Mouse (Mus musculus) cerebellum, adult 11-12 months (tissue): ENCODE measurements at regions not wholly inside any gene's neighbourhood (a gene's known extent, or its start where the extent isn't known, plus 50 kb on each side); places are given as distances from the start of the nearest gene placed in this dataset.

Experiments
- DNase-seq: peaks from one replicate; pipeline ENCODE4 v3.0.0; 2022

DNA sequence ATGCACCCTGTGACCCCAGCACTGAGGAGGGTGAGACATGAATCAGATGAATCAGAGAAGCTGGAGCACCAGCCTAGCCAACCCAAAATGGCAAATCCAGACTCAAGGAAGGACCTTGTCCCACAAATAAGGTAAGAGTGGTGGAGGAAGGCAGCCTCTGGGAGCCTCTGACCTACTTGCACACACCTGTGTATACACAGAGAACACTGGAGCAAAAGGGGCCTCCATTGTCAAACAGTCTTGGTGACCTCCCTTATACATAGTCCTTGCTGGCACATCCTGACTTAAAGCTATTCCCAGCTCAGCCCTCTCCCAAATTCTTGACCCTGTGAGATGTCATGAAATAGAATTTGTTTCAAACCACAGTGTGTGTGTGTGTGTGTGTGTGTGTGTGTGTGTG is 57.1 kb downstream of the Inhbb start:
- DNase-seq = no peak

DNA sequence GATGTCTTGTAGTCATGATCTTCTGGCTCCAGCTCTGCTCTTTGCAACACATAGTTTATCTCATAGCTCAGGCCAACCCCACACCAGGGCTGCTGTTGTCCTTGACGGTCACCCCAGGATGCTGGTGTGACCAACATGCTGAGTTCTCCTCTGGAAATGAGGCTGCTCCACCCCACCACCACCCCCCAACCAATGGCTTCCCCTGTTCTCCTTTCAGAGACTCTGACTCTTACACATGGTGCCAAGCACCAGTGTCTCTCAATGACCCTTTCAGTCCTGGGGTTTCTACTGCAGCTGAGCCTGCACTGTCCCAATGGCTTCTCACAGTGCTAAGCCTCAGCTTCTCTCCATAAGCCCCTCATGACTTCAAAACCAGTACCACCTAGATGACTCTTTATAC is 64.0 kb downstream of the Inhbb start:
- no peak for DNase-seq

- DNase-seq = no peak
These were observed 65.1 kb downstream of the Inhbb start for GRCm38 (mm10) chr1:119356916-119357315.

DNA sequence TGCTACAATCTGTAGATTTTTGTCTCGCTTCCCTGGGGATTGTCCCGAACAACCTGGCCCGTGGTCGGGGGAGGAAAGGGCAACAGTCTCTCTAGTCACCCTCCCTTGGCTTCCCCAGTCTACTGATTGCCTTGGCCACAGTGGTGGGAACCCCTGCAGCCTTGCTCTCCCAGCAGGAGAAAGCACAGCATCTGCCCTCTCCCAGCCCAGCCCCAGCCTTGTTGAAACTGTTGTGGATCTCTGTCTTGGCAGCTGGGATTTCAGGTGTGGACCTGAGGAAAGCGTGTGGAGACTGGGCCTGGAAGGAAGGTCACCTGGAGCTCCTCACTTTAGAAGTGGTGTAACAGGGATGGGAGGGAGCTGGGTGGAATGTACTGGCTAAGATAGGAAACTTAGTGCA is 66.6 kb downstream of the Inhbb start:
- no peak for DNase-seq

DNA sequence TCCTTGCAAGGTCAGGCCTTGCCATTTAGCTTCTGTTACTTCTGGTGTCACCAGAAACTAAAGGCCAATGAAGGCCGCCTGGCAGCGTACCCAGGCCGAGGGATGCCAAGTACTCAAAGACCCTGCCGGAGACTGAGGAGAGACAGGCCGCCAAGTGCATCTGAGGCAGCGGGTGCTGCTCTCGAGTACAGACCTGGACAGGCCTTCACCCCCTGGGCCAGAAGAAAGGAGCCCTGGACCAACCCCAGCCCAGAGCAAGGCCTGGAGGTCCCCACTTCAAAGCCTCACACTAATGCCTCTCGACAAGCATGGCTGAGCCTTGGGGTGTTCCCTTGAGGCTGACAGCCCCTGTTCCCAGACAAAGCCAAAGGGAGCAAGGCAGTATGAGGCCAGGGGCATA is 70.5 kb downstream of the Inhbb start:
- DNase-seq = no peak

DNA sequence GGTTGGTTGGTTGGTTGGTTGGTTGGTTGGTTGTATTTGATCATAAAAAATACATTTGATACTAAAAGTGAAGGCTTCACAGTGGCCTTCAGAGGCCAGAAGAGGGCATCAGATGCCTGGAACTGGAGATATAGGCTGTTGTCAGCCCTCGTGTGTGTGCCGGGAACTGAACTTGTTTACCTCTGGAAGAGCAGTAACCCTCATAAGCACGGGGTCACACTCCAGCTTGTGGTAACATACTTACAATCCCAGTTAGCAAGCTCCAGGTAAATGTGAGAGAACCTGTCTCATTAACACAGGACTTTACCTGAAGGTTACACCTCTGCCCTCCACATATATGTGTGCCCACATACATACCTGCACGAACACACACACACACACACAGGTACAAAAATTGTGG is 71.2 kb downstream of the Inhbb start:
- DNase-seq = no peak

- DNase-seq = no peak
These were observed 71.8 kb downstream of the Inhbb start for GRCm38 (mm10) chr1:119350296-119350695.

DNA sequence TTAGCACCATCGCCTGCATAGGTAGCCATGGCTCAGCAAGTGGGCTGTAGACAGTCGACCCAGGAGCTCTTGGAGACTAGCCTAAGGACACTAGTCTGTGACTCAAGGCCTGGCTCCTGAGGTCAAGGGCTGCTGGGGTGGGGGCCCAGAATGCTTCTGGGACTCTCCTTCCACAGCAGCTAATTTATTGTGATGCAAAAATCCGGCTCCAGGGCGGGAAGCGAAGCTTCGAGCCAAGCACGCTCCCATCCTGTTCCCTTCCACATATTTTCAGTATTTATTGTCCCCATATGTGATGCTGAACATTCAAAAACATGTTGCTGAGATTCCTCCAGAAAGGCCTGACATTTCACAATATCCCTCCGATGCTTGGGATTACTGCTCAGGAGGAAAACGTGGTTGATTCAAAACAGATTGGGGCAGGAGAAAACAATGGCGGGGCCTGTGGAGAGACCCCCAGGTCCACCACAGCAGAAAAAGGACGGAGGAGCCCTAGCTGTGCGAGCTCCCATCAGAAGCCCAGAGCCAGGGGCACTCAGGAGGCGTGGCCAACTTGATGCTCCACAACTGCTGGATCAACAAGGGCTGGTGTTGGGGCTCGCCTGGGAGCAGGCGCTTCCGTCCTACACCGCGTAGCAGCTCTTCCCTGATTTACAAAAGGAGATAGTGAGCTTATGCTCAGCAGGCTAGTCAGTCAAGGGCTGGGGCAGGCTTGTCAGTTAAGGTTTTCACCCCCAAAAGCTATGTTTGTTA is 73.4 kb downstream of the Inhbb start:
- DNase-seq = no peak

DNA sequence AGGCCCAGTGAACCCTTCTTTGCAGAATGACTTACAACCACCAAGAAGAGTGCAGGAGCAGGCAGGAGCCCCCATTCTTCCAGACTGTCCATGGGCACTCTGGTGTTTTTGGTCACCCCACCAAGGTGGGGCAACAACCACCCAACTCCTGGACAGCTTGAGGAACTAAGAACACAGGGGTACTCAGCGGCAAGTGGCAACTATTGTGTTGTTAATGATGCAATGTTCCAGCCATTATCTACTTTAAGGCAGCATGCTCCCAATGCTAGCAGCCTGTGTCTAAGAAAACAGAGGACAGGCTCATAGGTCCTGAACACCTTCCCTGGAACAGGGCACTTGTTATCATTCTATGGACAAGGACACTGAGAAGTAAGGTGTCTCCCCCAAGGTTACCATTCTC is 74.3 kb downstream of the Inhbb start:
- DNase-seq = no peak

GRCm38 (mm10) chr1:119346634-119347155 is 75.4 kb downstream of the Inhbb start:
- DNase-seq = no peak

DNA sequence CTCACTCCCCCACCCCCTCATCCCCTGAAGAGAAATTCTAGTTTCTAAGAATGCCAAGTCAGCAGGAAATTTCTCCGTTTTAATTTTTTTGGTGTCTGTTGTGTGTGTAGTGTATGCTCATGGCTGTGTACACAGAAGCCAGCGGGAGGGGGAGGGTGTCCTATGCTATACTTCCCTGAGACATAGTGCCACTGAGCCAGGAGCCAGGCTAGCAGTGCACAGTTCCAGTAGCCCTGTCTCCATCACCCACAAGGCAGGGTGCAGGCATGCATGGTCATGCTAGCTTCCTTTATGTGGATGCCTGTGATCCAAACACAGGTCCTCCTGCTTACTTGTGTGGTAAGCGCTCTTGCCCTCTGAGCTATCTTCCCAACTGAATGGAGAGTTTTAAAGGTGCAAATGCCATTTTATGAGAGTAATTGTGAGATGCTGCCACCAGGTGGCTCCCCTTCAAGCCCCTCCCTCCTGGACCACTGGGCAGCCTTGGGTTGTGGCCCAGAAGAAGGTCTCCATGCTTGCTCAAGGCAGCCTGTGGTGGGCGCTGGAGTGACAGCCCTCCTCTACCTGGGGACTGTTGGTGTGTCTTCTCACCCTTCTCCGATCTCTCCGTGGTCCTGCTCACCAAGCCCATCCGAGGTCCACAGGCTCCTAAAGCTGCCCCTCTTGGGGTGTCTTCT is 76.8 kb downstream of the Inhbb start:
- no peak for DNase-seq

GRCm38 (mm10) chr1:119344046-119344445 is 78.0 kb downstream of the Inhbb start:
- DNase-seq = no peak

DNA sequence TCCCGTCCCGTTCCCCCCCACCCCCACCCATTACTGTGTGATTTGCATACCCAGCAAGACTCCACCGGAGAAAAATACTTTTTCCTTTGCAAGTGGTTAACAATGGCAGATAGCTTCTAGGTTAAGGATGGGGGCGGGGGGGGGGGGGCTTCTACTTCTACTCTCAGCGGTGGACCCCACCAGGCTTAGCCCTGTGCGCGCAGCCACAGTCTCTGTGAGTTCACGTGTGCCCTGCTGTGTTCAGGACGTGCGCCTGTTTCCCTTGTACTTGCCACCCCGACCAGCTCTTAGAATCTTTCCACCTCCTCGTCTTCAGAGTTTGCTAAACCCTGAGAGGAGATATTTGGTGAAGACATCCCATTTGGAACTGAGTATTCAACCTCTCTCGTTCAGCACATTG is 86.9 kb downstream of the Inhbb start:
- DNase-seq = no peak

DNA sequence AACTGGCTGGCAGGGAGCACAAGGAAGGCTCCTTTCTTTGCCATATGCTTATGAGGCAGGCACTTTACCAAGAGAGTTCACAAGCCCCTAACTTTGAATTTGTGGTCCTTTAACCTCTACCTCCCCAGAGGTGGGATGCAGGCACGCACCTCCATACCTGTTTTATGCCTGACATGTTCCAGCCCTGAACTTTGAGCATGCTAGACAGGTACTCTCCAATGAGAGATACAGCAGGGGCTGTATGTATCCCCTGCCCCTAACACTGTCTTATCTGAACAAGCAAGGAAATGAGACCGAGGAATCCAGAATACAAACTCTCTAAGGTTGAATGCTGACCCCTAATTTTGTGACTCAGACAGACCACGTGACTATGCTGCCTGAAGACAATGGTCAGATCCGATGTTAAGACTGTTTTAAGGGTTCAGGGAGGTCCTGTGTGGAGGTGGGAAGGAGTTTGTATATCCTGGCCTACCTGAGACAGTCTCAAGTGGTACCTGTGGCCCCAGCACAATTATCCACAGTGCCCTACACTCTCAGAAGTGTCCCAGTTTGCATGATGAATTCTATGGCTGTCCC is 91.2 kb downstream of the Inhbb start:
- DNase-seq = no peak

GRCm38 (mm10) chr1:119329693-119330434 is 92.2 kb downstream of the Inhbb start:
- no peak for DNase-seq

- DNase-seq = peak; percentile 19
These were observed 92.9 kb downstream of the Inhbb start for GRCm38 (mm10) chr1:119328921-119329692.

GRCm38 (mm10) chr1:119324551-119324950 is 97.5 kb downstream of the Inhbb start:
- no peak for DNase-seq

DNA sequence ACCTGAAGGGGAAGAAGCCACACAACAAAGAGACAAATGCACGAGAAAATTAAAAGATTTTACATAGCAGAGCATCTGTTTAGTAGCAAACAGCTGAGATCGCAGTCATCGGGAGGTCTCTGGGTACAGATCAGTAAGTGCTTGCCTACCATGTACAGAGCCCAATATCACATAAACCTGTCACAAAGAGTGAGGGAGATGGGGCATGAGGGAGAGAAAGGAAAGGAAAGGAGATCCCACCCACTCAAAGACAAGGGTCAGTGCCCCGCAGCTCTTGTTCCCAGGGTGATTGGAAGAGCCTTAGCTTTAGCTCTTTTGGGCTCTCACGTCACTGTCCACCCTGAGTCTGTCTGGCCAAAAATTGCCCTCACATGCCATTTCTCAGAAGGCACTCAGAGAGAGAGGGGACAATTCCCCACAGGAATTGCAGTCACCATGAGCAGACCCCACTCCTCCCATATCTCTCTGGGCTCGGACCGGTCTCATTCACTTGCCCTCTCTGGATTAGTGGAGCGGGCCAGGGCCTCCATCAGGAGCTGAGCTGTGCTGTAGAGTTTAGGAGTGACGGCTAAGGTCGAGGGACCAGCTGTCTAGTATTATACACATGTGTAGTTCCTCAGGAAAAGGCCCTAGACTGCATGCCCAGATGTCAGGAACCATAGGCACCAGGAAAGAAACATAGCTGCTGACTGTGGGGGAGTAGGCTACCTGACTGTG is 99.6 kb downstream of the Inhbb start:
- no peak for DNase-seq

GRCm38 (mm10) chr1:119321799-119322198 is 100.2 kb downstream of the Inhbb start:
- no peak for DNase-seq

- no peak for DNase-seq
These were observed 105.0 kb downstream of the Inhbb start for GRCm38 (mm10) chr1:119317006-119317405.

- DNase-seq = no peak
These were observed 113.2 kb downstream of the Inhbb start for GRCm38 (mm10) chr1:119308719-119309365.
